Mouse (Mus musculus): ENCODE measurements at regions not wholly inside any gene's neighbourhood (a gene's known extent, or its start where the extent isn't known, plus 50 kb on each side); places are given as distances from the start of the nearest gene placed in this dataset.

GRCm38 (mm10) chr1:154104779-154105178 is 96.2 kb upstream of the Zfp648 start:
- Histone ChIP-seq H3K36me3 (no peaks in the 10 kb centered on the region), H3K4me3 (no peak overlapping the region), H3K27ac (no peak overlapping the region), H3K4me1 (peaks cover 9% of the 10 kb centered on the region), H3K4me2 (replicated peaks) (no peak overlapping the region), H3K27me3 (no peaks in the 10 kb centered on the region), H3K9ac (no peak overlapping the region), H3K9me3 (no peaks in the 10 kb centered on the region)
- 74% methylated on average over 1 of the region's 1 CpGs for WGBS
- ATAC-seq (ENCODE audit: insufficient number of reproducible peaks, insufficient read depth, low FRiP score, low TSS enrichment), result no peak

GRCm38 (mm10) chr1:154112500-154112899 is 88.5 kb upstream of the Zfp648 start:
- H3K4me2 ChIP-seq (replicated peaks), result no peak overlapping the region
- WGBS, result 57% methylated on average over 3 of the region's 3 CpGs
- no peaks in the 10 kb centered on the region for H3K27me3 ChIP-seq
- no peak for ATAC-seq (ENCODE audit: insufficient number of reproducible peaks, insufficient read depth, low FRiP score, low TSS enrichment)
- H3K4me1 ChIP-seq, result peaks cover 16% of the 10 kb centered on the region
- H3K9me3 ChIP-seq, result no peaks in the 10 kb centered on the region
- H3K27ac ChIP-seq, result no peak overlapping the region
- no peak overlapping the region for H3K4me3 ChIP-seq
- no peaks in the 10 kb centered on the region for H3K36me3 ChIP-seq
- no peak overlapping the region for H3K9ac ChIP-seq

DNA sequence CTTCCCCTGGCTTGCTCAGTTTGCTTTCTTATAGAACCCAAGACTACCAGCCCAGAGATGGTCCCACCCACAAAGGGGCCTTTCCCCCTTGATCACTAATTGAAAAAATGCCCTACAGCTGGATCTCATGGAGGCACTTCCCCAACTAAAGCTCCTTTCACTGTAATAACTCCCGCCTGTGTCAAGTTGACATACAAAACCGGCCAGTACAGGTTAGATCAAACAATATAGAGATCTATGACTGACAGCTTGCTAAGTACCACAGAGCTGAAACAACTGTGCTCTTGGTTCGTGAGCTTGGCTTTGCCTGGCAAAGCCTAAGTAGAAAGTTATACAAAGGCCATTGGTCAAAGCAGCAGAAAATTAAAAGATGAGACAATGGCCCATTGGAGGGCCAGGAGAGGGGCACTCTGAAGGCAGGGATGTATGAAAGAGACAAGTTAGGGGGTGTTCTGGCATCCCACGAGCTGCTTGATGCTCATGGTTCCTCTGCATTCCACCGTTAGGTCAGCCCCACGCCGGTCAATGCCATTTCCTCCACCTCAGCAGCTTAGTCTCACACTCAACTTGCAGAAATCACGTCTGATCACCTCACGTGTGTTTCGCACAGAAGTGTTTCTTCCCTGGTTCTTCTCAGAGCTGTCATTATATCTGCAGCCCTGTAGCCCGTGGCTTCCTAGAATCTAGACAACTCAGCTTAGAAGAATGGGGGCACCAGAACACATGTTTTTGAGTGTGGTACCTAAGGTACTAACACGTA is 87.5 kb upstream of the Zfp648 start:
- H3K27ac ChIP-seq, result peak overlapping the region; percentile 73
- H3K27me3 ChIP-seq, result no peaks in the 10 kb centered on the region
- no peak overlapping the region for H3K4me2 ChIP-seq (replicated peaks)
- H3K4me1 ChIP-seq, result peaks cover 25% of the 10 kb centered on the region
- WGBS, result 55% methylated on average over 12 of the region's 12 CpGs
- no peak overlapping the region for H3K4me3 ChIP-seq
- no peak overlapping the region for H3K9ac ChIP-seq
- no peaks in the 10 kb centered on the region for H3K36me3 ChIP-seq
- no peaks in the 10 kb centered on the region for H3K9me3 ChIP-seq
- ATAC-seq (ENCODE audit: insufficient number of reproducible peaks, insufficient read depth, low FRiP score, low TSS enrichment), result 0 out of 2 replicates have a peak, but pooled peaks have one; percentile 35

GRCm38 (mm10) chr1:154116188-154116710 is 84.7 kb upstream of the Zfp648 start:
- Histone ChIP-seq H3K27ac (no peak overlapping the region), H3K4me1 (peaks cover 25% of the 10 kb centered on the region), H3K4me3 (no peak overlapping the region), H3K36me3 (no peaks in the 10 kb centered on the region), H3K9me3 (no peaks in the 10 kb centered on the region), H3K27me3 (no peaks in the 10 kb centered on the region), H3K9ac (no peak overlapping the region), H3K4me2 (replicated peaks) (no peak overlapping the region)
- WGBS, result 70% methylated on average over 7 of the region's 7 CpGs
- ATAC-seq (ENCODE audit: insufficient number of reproducible peaks, insufficient read depth, low FRiP score, low TSS enrichment), result no peak

GRCm38 (mm10) chr1:154117346-154117687 is 83.7 kb upstream of the Zfp648 start:
- 46% methylated on average over 11 of the region's 11 CpGs for WGBS
- peak overlapping the region; percentile 61; the same call in 1 of the 2 replicates for H3K27ac ChIP-seq
- H3K9ac ChIP-seq, result no peak overlapping the region
- no peaks in the 10 kb centered on the region for H3K9me3 ChIP-seq
- H3K4me2 ChIP-seq (replicated peaks), result peak overlapping the region; percentile 35
- no peak for ATAC-seq (ENCODE audit: insufficient number of reproducible peaks, insufficient read depth, low FRiP score, low TSS enrichment)
- no peaks in the 10 kb centered on the region for H3K27me3 ChIP-seq
- H3K4me1 ChIP-seq, result peaks cover 25% of the 10 kb centered on the region
- H3K4me3 ChIP-seq, result no peak overlapping the region
- no peaks in the 10 kb centered on the region for H3K36me3 ChIP-seq

DNA sequence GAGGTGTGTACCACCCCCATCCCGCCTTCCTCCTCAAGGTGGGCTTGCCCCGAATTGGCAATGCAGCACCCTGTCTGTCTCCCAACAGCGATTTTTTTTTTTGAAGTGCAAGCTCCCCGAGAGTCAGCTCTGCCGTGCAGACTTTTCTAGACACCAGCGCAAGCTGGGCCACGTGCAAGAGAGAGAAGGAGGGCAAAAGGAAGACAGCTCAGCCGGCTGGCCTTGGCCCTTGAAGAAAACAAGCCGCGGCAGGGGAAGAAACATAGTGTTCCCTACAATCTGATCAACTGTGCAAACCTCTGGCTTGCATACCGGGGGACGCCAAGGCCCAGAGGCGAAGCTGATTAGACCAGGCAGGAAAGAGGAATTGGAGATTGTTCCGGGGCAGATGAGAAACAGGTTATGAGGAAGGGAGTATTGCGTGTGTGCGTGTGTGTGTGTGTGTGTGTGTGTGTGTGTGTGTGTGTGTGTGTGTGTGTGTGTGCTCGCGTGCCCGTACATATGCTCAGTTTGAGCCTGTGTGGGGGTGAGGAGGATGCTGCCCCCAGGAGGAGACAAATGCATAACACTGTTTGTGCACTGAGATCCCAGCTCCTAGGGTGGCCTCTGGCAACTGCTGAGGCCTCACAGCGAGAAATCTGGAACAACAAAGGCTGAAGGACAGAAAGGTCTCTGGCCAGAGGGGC is 83.2 kb upstream of the Zfp648 start:
- H3K27me3 ChIP-seq, result no peaks in the 10 kb centered on the region

GRCm38 (mm10) chr1:154118374-154119004 is 82.5 kb upstream of the Zfp648 start:
- H3K9me3 ChIP-seq, result no peaks in the 10 kb centered on the region
- no peaks in the 10 kb centered on the region for H3K36me3 ChIP-seq
- WGBS, result 43% methylated on average over 10 of the region's 10 CpGs
- ATAC-seq (ENCODE audit: insufficient number of reproducible peaks, insufficient read depth, low FRiP score, low TSS enrichment), result no peak
- H3K27ac ChIP-seq, result no peak overlapping the region
- H3K9ac ChIP-seq, result no peak overlapping the region
- H3K27me3 ChIP-seq, result no peaks in the 10 kb centered on the region
- no peak overlapping the region for H3K4me3 ChIP-seq
- peaks cover 14% of the 10 kb centered on the region for H3K4me1 ChIP-seq
- H3K4me2 ChIP-seq (replicated peaks), result peak overlapping the region; percentile 35; the same call in 1 of the 2 replicates

More for the DNA sequence above, 83.2 kb upstream of the Zfp648 start:
- WGBS, result 24% methylated on average over 17 of the region's 20 CpGs
- Histone ChIP-seq H3K4me1 (peaks cover 20% of the 10 kb centered on the region), H3K4me2 (replicated peaks) (peak overlapping the region; percentile 35), H3K9ac (no peak overlapping the region), H3K4me3 (no peak overlapping the region), H3K36me3 (no peaks in the 10 kb centered on the region), H3K27ac (peak overlapping the region; percentile 61; the same call in 1 of the 2 replicates), H3K9me3 (no peaks in the 10 kb centered on the region)
- 0 out of 2 replicates have a peak, but pooled peaks have one; percentile 59 for ATAC-seq (ENCODE audit: insufficient number of reproducible peaks, insufficient read depth, low FRiP score, low TSS enrichment)

DNA sequence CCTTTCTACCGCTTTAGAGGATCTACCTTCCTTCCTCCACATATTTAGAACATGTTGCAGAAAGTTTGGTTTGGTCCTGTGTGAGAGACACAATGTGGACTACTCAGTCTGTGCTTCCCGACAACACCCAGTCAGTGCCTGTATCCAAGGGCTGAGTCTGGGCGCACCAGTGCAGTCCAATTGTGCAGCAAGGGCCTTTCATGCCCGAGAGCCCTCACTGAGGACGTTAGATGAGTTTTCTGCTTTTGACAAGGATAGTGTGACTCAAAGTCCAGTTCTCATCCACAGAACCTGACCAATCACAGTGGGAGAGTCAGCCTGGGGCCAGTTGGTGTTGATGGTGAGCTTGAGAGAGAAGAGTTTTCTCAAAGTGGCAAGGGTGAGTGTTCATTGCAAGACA is 81.4 kb upstream of the Zfp648 start:
- H3K27ac ChIP-seq, result no peak overlapping the region
- H3K4me3 ChIP-seq, result no peak overlapping the region
- H3K9ac ChIP-seq, result no peak overlapping the region
- ATAC-seq (ENCODE audit: insufficient number of reproducible peaks, insufficient read depth, low FRiP score, low TSS enrichment), result no peak
- no peak overlapping the region for H3K4me2 ChIP-seq (replicated peaks)
- no peaks in the 10 kb centered on the region for H3K9me3 ChIP-seq
- H3K36me3 ChIP-seq, result no peaks in the 10 kb centered on the region
- H3K27me3 ChIP-seq, result no peaks in the 10 kb centered on the region
- WGBS, result 89% methylated on average over 5 of the region's 5 CpGs
- peaks cover 11% of the 10 kb centered on the region for H3K4me1 ChIP-seq

GRCm38 (mm10) chr1:154120693-154121092 is 80.3 kb upstream of the Zfp648 start:
- Histone ChIP-seq H3K36me3 (no peaks in the 10 kb centered on the region), H3K9ac (no peak overlapping the region), H3K9me3 (no peaks in the 10 kb centered on the region), H3K4me1 (peaks cover 11% of the 10 kb centered on the region), H3K27me3 (no peaks in the 10 kb centered on the region), H3K27ac (no peak overlapping the region), H3K4me2 (replicated peaks) (no peak overlapping the region), H3K4me3 (no peak overlapping the region)
- WGBS, result 36% methylated on average over 1 of the region's 1 CpGs
- ATAC-seq (ENCODE audit: insufficient number of reproducible peaks, insufficient read depth, low FRiP score, low TSS enrichment), result no peak

DNA sequence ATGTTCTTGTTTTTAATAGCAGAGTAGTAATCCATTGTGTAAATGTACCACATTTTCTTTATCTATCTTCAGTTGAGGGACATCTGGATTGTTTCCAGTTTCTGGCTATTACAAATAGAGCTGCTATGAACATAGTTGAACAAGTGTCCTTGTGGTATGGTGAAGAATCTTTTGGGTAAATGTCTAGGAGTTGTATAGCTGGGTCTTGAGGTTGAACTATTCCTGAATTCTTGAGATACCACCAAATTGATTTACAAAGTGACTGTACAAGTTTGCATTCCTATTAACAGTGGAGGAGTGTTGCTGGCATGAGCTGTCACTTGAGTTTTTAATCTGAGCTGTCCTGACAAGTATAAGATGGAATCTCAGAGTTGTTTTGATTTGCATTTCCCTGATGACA is 76.0 kb upstream of the Zfp648 start:
- no peaks in the 10 kb centered on the region for H3K27me3 ChIP-seq
- H3K27ac ChIP-seq, result no peak overlapping the region
- no peaks in the 10 kb centered on the region for H3K9me3 ChIP-seq
- ATAC-seq (ENCODE audit: insufficient number of reproducible peaks, insufficient read depth, low FRiP score, low TSS enrichment), result no peak
- H3K4me3 ChIP-seq, result no peak overlapping the region
- no peak overlapping the region for H3K4me2 ChIP-seq (replicated peaks)
- H3K4me1 ChIP-seq, result no peaks in the 10 kb centered on the region
- no peak overlapping the region for H3K9ac ChIP-seq
- no peaks in the 10 kb centered on the region for H3K36me3 ChIP-seq

DNA sequence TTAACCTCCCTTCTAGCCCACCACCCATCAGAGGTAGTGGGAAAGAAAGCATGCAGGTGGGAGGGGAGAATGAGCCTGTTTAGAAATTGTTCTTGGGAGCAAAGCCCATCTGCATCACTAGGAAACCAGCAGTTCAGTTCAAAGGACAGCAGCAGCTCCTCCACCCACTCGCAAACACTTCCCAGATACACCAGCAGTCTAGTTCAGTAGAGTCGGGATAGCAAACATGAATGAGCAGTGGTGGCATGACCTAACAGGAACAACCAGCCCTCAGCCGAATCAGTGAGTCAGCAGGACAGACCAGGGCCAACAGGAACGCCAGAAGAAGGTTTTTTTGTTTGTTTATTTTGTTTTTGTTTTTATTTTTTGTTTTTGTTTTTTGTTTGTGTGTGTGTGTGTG is 74.5 kb upstream of the Zfp648 start:
- Histone ChIP-seq H3K4me3 (no peak overlapping the region), H3K4me2 (replicated peaks) (no peak overlapping the region), H3K4me1 (no peaks in the 10 kb centered on the region), H3K27ac (no peak overlapping the region), H3K36me3 (no peaks in the 10 kb centered on the region), H3K9ac (no peak overlapping the region), H3K9me3 (no peaks in the 10 kb centered on the region), H3K27me3 (no peaks in the 10 kb centered on the region)
- ATAC-seq (ENCODE audit: insufficient number of reproducible peaks, insufficient read depth, low FRiP score, low TSS enrichment), result no peak
- 75% methylated on average over 4 of the region's 4 CpGs for WGBS

DNA sequence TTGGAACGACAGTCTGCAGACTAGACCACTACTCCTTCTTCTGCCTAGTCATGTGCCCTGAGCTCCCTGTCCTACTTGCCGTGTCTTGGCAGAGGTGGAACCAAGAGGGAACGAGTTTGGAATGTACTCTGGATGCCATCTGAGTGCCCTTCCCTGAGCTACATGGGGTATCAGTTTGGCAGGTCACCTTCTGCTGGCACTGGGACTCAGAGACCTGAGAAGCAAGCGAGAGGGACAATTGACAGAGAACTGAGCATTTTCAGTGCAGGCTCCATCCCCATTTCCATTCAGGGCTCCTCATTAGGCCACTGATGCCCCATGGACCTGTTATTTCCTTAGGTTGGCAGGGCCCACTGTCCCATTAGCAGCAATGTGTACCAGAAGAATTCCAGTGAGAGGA is 61.5 kb upstream of the Zfp648 start:
- Histone ChIP-seq H3K4me3 (no peak overlapping the region), H3K27ac (no peak overlapping the region), H3K27me3 (no peaks in the 10 kb centered on the region), H3K9ac (no peak overlapping the region), H3K4me2 (replicated peaks) (no peak overlapping the region), H3K9me3 (no peaks in the 10 kb centered on the region), H3K4me1 (no peaks in the 10 kb centered on the region), H3K36me3 (no peaks in the 10 kb centered on the region)
- ATAC-seq (ENCODE audit: insufficient number of reproducible peaks, insufficient read depth, low FRiP score, low TSS enrichment), result no peak
- 83% methylated on average over 4 of the region's 4 CpGs for whole genome bisulfite sequencing

Data from embryonic facial prominence, embryonic 12.5 days (tissue).